Mouse (Mus musculus) liver, embryonic 11.5 days (tissue): Measurements from ENCODE around the gene Dbp. TPM values are rescaled to one million over a fixed set of nuclear protein-coding genes. Genes with fewer than 3 reads are reported as not detected.
A peak's percentile ranks its signal among the peaks of the same experiment; 100 is the strongest.

Experiments used
- ATAC-seq: fragments of 200-750 bp; cut with Nextera tagmentation; replicated peaks from 2 replicates; pipeline ENCODE4 v1.8.0; 2017; ENCODE audit warnings: moderate number of reproducible peaks, mild to moderate bottlenecking, moderate TSS enrichment, moderate library complexity; ENCODE audit not compliant: low FRiP score
- DNase-seq: peaks from one replicate; pipeline ENCODE4 v3.0.0-alpha.2; 2017; ENCODE audit warnings: low spot score
- H3K27ac ChIP-seq: fragments of 300-500 bp; sonication (generic); 2 replicates; pipeline ENCODE4 v1.5.1; 2014; ENCODE audit warnings: mild to moderate bottlenecking, low read depth, low read length, control low read depth
- H3K27me3 ChIP-seq: fragments of 300-500 bp; sonication (generic); replicated peaks from 2 replicates; pipeline ENCODE4 v1.6.1; 2014; ENCODE audit warnings: low read length, mixed read lengths; ENCODE audit not compliant: control insufficient read depth, insufficient read depth
- H3K36me3 ChIP-seq: fragments of 300-500 bp; sonication (generic); 2 replicates; pipeline ENCODE4 v1.6.1; 2014; ENCODE audit warnings: mild to moderate bottlenecking, low read length, moderate library complexity, mixed read lengths; ENCODE audit not compliant: control insufficient read depth, insufficient read depth
- H3K4me1 ChIP-seq: fragments of 300-500 bp; sonication (generic); replicated peaks from 2 replicates; pipeline ENCODE4 v1.6.1; 2014; ENCODE audit warnings: low read length, mixed read lengths; ENCODE audit not compliant: control insufficient read depth, insufficient read depth
- H3K4me2 ChIP-seq: fragments of 300-500 bp; sonication (generic); 2 replicates; pipeline ENCODE4 v1.6.1; 2014; ENCODE audit warnings: mild to moderate bottlenecking, control low read depth, moderate library complexity
- H3K4me3 ChIP-seq: fragments of 300-500 bp; sonication (generic); 2 replicates; pipeline ENCODE4 v1.5.1; 2014; ENCODE audit warnings: low read depth, low read length, control low read depth
- H3K9ac ChIP-seq: fragments of 300-500 bp; sonication (generic); 2 replicates; pipeline ENCODE4 v1.6.1; 2014; ENCODE audit warnings: low read depth, low read length, control low read depth
- H3K9me3 ChIP-seq: fragments of 300-500 bp; sonication (generic); 2 replicates; pipeline ENCODE4 v1.6.1; 2016; ENCODE audit warnings: low read length, inconsistent platforms, mixed read lengths; ENCODE audit not compliant: control insufficient read depth
- whole genome bisulfite sequencing: fragments of 180-500 bp; shearing (Covaris S2); extraction: QIAGEN DNeasy Blood & Tissue Kit; methylation state at CpG from one replicate; pipeline ENCODE4 v1.1.7; 2014; 5-methylcytosine and 5-hydroxymethylcytosine counted together
- polyA plus RNA-seq: library from polyadenylated mRNA; unstranded; fragments of >200 nt; fragmentation: Nextera tagmentation; extraction: Ambion mirVana; gene quantifications from 2 replicates; pipeline ENCODE4 v1.2.1, GENCODE M21; 2014

Gene Dbp
- polyA plus RNA-seq, 1 experiment from 2014 or later, result 1.8 TPM

DNA sequence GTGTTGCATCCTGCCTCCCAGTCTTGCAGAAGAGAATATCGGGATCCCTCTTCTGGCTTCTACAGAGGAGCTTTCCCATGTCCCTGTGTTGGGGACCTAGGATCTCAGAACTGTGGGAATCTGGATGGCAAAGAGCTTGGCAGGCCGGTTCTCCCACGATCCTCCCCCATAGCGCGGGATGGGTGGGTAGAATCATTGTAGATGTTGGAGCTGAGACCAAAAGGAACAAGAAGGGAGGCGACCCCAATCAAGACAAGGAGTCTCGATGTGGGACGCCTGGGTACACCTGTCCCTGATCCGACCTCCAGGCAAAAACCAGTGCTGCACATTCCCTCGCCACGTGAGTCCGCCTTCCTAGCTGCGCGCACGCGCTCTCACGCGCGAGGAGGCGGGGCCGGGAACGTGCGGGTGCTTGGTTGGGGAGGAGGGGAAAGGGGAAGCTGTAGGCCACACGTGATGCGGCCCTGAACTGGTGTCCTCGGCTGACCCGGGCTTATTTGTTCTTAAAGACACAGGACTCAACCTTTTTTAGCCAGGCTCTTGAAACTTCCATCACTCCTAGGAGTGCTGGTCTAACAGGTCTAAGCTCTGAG, 2.6 kb downstream of the Dbp start:
- H3K27ac ChIP-seq, result peak overlapping the region; percentile 82
- peaks cover 18% of the 10 kb centered on the region for H3K36me3 ChIP-seq
- DNase-seq, result peak; percentile 89
- no peaks in the 10 kb centered on the region for H3K27me3 ChIP-seq
- WGBS, result under 1% methylated on average over 27 of the region's 27 CpGs
- peak overlapping the region; percentile 100 for H3K4me2 ChIP-seq
- H3K4me1 ChIP-seq, result peaks cover 38% of the 10 kb centered on the region
- 0 out of 2 replicates have a peak, but pooled peaks have one; percentile 17 for ATAC-seq
- no peaks in the 10 kb centered on the region for H3K9me3 ChIP-seq
- peak overlapping the region; percentile 69 for H3K4me3 ChIP-seq
- H3K9ac ChIP-seq, result peak overlapping the region; percentile 82

DNA sequence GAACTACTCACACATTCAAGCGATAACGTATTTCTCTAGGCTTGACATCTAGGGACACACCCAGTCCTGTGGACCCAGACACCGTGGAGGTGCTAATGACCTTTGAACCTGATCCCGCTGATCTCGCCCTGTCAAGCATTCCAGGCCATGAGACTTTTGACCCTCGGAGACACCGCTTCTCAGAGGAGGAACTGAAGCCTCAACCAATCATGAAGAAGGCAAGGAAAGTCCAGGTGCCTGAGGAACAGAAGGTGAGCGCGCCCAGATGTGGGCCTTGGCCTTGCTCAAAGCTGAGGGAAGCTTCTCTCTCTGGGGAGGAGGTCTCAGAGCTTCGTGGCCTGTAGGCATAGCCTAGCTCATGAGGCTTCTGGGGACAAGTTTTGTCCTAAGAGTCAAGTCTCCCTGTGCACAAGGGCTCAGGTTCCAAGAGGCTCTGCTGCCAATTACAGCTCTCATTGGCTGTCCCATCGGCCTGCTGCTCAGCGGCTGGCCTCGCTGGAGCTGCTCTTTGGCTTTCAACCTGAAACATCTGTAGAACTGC, 3.4 kb downstream of the Dbp start:
- ATAC-seq (no peak), DNase-seq (no peak)
- no peaks in the 10 kb centered on the region for H3K9me3 ChIP-seq
- peak overlapping the region; percentile 82 for H3K27ac ChIP-seq
- no peaks in the 10 kb centered on the region for H3K27me3 ChIP-seq
- no peak overlapping the region for H3K4me3 ChIP-seq
- peaks cover 26% of the 10 kb centered on the region for H3K36me3 ChIP-seq
- WGBS, result 40% methylated on average over 13 of the region's 13 CpGs
- peak overlapping the region; percentile 100 for H3K4me2 ChIP-seq
- 0 out of 2 replicates have a peak overlapping the region, but pooled peaks have one; percentile 9 for H3K9ac ChIP-seq
- H3K4me1 ChIP-seq, result peaks cover 38% of the 10 kb centered on the region

- Histone ChIP-seq H3K36me3 (peaks cover 29% of the 10 kb centered on the region), H3K9me3 (no peaks in the 10 kb centered on the region), H3K4me3 (no peak overlapping the region), H3K27me3 (no peaks in the 10 kb centered on the region), H3K4me2 (no peak overlapping the region), H3K27ac (no peak overlapping the region), H3K9ac (no peak overlapping the region), H3K4me1 (peaks cover 33% of the 10 kb centered on the region)
- DNase-seq, result no peak
- WGBS, result 53% methylated on average over 6 of the region's 6 CpGs
- ATAC-seq, result no peak
These were observed 4.1 kb downstream of the Dbp start for GRCm38 (mm10) chr7:45709036-45709435.

DNA sequence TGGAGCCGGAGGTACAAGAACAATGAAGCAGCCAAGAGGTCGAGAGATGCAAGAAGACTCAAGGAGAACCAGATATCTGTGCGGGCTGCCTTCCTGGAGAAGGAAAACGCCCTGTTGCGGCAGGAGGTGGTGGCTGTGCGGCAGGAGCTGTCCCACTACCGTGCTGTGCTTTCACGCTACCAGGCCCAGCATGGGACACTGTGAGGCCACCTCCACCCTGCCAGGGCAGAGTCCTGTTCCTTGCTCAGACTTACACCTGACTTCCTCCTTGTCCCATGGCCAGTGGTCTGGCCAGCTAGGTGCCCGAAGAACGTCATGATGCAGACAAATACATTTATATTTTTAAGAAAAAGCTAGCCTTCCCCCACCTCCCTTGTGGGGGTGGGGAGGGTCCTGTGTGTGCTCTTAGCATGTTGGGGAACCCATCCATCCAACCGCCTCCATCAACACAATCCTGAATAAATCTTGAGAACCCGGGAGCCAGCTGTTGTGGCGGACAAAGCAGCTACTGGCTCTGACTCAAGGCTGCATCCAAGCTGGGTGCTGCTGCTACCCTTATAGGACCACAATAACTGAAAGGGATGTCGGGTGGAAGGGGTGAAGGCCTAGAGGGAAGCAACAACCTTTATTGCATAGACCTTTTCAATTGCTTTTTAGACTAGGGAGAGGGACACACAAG, 4.9 kb downstream of the Dbp start:
- H3K4me3 ChIP-seq, result no peak overlapping the region
- no peaks in the 10 kb centered on the region for H3K9me3 ChIP-seq
- H3K9ac ChIP-seq, result no peak overlapping the region
- H3K36me3 ChIP-seq, result peaks cover 29% of the 10 kb centered on the region
- no peaks in the 10 kb centered on the region for H3K27me3 ChIP-seq
- H3K4me1 ChIP-seq, result peaks cover 40% of the 10 kb centered on the region
- WGBS, result 77% methylated on average over 14 of the region's 14 CpGs
- H3K4me2 ChIP-seq, result no peak overlapping the region
- no peak for ATAC-seq
- DNase-seq, result no peak
- no peak overlapping the region for H3K27ac ChIP-seq

GRCm38 (mm10) chr7:45710477-45711191, 5.7 kb downstream of the Dbp start:
- peaks cover 39% of the 10 kb centered on the region for H3K4me1 ChIP-seq
- no peak for ATAC-seq

GRCm38 (mm10) chr7:45711316-45712021, 6.6 kb downstream of the Dbp start:
- 91% methylated on average over 24 of the region's 24 CpGs for WGBS
- ATAC-seq (no peak), DNase-seq (no peak)
- no peaks in the 10 kb centered on the region for H3K9me3 ChIP-seq
- H3K4me2 ChIP-seq, result no peak overlapping the region; the same call in 1 of the 2 replicates
- H3K27ac ChIP-seq, result no peak overlapping the region
- peaks cover 39% of the 10 kb centered on the region for H3K4me1 ChIP-seq
- H3K4me3 ChIP-seq, result no peak overlapping the region
- no peaks in the 10 kb centered on the region for H3K27me3 ChIP-seq
- no peak overlapping the region for H3K9ac ChIP-seq
- H3K36me3 ChIP-seq, result peaks cover 29% of the 10 kb centered on the region

More at GRCm38 (mm10) chr7:45710477-45711191, 5.7 kb downstream of the Dbp start:
- Histone ChIP-seq H3K36me3 (peaks cover 29% of the 10 kb centered on the region), H3K4me2 (no peak overlapping the region), H3K27ac (no peak overlapping the region), H3K4me3 (no peak overlapping the region), H3K9me3 (no peaks in the 10 kb centered on the region), H3K9ac (no peak overlapping the region), H3K27me3 (no peaks in the 10 kb centered on the region)
- no peak for DNase-seq
- 95% methylated on average over 20 of the region's 20 CpGs for WGBS

DNA sequence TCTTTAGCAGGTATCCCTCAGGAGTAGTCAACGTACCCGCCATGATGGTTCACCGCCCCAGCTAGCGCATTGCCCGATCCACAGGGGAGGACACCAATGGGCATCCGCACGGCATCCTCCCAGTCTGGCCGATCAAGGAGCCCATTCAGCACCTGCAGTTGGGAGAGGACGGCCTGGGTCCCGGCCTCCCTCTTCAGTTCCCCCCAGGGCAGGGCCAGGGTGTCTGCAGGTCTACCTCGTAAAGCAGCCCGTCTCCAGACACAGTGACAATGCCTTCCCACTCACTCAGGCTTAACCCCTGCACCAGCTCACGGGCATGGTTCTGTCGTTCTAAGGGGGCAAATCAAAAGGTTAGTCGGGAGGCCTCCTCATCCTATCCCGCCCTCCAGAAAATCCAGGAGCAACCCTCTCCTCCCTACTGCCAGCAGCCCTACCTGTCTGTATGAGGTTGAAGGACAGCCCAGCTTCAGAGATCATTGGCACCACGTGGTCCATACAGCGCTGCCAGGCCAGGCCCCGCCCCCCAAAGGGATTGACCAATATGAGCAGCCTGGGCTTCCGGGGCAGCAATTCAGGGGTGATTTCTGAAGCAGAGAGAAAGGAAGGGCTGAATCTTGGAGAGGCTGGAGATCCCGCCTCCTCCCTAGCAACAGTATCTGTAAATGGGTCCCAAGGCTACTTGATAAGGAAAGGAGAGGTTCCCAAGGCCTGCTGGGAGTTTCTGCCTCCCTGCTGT, 7.3 kb downstream of the Dbp start:
- H3K4me1 ChIP-seq, result peaks cover 42% of the 10 kb centered on the region
- H3K4me3 ChIP-seq, result no peak overlapping the region
- H3K9ac ChIP-seq, result no peak overlapping the region
- ATAC-seq, result no peak
- 86% methylated on average over 21 of the region's 21 CpGs for WGBS
- H3K4me2 ChIP-seq, result no peak overlapping the region
- no peaks in the 10 kb centered on the region for H3K9me3 ChIP-seq
- H3K27ac ChIP-seq, result no peak overlapping the region
- H3K36me3 ChIP-seq, result peaks cover 29% of the 10 kb centered on the region
- no peaks in the 10 kb centered on the region for H3K27me3 ChIP-seq
- no peak for DNase-seq

- ATAC-seq (no peak), DNase-seq (no peak)
- Histone ChIP-seq H3K36me3 (peaks cover 29% of the 10 kb centered on the region), H3K4me2 (no peak overlapping the region), H3K4me3 (no peak overlapping the region), H3K9ac (no peak overlapping the region), H3K4me1 (peaks cover 30% of the 10 kb centered on the region), H3K27me3 (no peaks in the 10 kb centered on the region), H3K27ac (no peak overlapping the region), H3K9me3 (no peaks in the 10 kb centered on the region)
- 94% methylated on average over 16 of the region's 16 CpGs for WGBS
These were observed 8.5 kb downstream of the Dbp start for GRCm38 (mm10) chr7:45713396-45713795.
